Mouse (Mus musculus) limb, embryonic 14.5 days (tissue): ENCODE measurements around the gene Retnlg. TPM values are rescaled to one million over a fixed set of nuclear protein-coding genes. Genes with fewer than 3 reads are reported as not detected.

Source experiments
- ATAC-seq: fragments of 200-750 bp; cut with Nextera tagmentation; 2 replicates; pipeline ENCODE4 v1.8.0; 2017; ENCODE audit warnings: low read depth, moderate number of reproducible peaks, moderate TSS enrichment; ENCODE audit not compliant: low FRiP score
- DNase-seq: peaks from one replicate; pipeline ENCODE4 v3.0.0-alpha.2; 2015; ENCODE audit warnings: low spot score
- H3K27ac ChIP-seq: fragments of 300-500 bp; sonication (generic); replicated peaks from 2 replicates; pipeline ENCODE4 v1.5.1; 2014; ENCODE audit warnings: low read depth, mild to moderate bottlenecking, low read length, moderate library complexity, mixed read lengths
- H3K27me3 ChIP-seq: fragments of 300-500 bp; sonication (generic); 2 replicates; pipeline ENCODE4 v1.6.1; 2014; ENCODE audit warnings: low read length, mixed read lengths; ENCODE audit not compliant: control insufficient read depth, insufficient read depth
- H3K36me3 ChIP-seq: fragments of 300-500 bp; sonication (generic); 2 replicates; pipeline ENCODE4 v1.6.1; 2014; ENCODE audit warnings: mild to moderate bottlenecking, low read length, moderate library complexity, mixed read lengths; ENCODE audit not compliant: control insufficient read depth, insufficient read depth
- H3K4me1 ChIP-seq: fragments of 300-500 bp; sonication (generic); 2 replicates; pipeline ENCODE4 v1.6.1; 2014; ENCODE audit warnings: antibody characterized with exemption, low read length, mixed read lengths; ENCODE audit not compliant: control insufficient read depth, insufficient read depth
- H3K4me2 ChIP-seq: fragments of 300-500 bp; sonication (generic); replicated peaks from 2 replicates; pipeline ENCODE4 v1.6.1; 2014; ENCODE audit warnings: low read depth, mild to moderate bottlenecking, low read length, moderate library complexity; ENCODE audit not compliant: severe bottlenecking
- H3K4me3 ChIP-seq: fragments of 300-500 bp; sonication (generic); replicated peaks from 2 replicates; pipeline ENCODE4 v1.5.1; 2014; ENCODE audit warnings: low read length
- H3K9ac ChIP-seq: fragments of 300-500 bp; sonication (generic); 2 replicates; pipeline ENCODE4 v1.6.1; 2014; ENCODE audit warnings: mild to moderate bottlenecking, low read depth, low read length, moderate library complexity; ENCODE audit not compliant: severe bottlenecking
- H3K9me3 ChIP-seq: fragments of 300-500 bp; sonication (generic); 2 replicates; pipeline ENCODE4 v1.6.1; 2016; ENCODE audit warnings: low read length; ENCODE audit not compliant: control insufficient read depth
- POLR2A ChIP-seq: fragments of 200-500 bp; IDR thresholded peaks from 2 replicates; pipeline ENCODE4 v1.8.0; 2012; ENCODE audit warnings: inconsistent platforms, mild to moderate bottlenecking, moderate library complexity, borderline replicate concordance; ENCODE audit not compliant: insufficient read depth, insufficient read length; ENCODE audit errors: extremely low read depth
- WGBS: fragments of 180-500 bp; shearing (Covaris S2); extraction: QIAGEN DNeasy Blood & Tissue Kit; methylation state at CpG from one replicate; pipeline ENCODE4 v1.1.7; 2014; 5-methylcytosine and 5-hydroxymethylcytosine counted together
- polyA plus RNA-seq, 2 experiments: library from polyadenylated mRNA; depleted of rRNA in 1 of 2; stranded (reverse) in 1 of 2; unstranded in 1 of 2; fragments of >200 nt; fragmentation: Nextera tagmentation in 1 of 2; extraction: Ambion mirVana in 1 of 2; gene quantifications; 2 replicates each; pipeline versions ENCODE4 v1.2.1 to v1.2.3; 2012 to 2014

Retnlg gene
- polyA plus RNA-seq, 2 experiments: 0.24 TPM; not detected in 1

DNA sequence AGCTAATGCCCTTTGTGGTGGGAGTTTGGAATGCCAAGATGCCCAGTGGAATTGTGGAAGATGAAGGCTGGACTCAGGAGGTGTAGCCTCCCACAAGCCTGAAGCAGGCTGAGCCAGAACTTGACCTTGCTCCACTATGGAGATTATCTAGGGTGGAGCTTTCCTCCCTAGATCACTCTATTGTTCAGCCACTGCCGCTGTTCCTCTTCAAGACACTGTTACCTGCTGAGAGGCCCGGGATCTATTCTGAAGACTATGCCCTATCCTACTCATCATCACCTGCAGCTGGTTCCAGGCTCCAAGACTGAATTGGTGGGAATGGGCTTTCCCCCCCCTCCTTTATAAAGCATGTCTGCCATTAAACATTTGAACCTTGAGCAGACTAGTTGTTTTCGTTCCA lies 2.8 kb upstream of the Retnlg start:
- no peak overlapping the region for H3K9ac ChIP-seq
- no peak overlapping the region for H3K4me2 ChIP-seq
- no peak for TF ChIP-seq POLR2A
- no peaks in the 10 kb centered on the region for H3K27me3 ChIP-seq
- H3K4me1 ChIP-seq: no peaks in the 10 kb centered on the region
- ATAC-seq: no peak
- H3K36me3 ChIP-seq: no peaks in the 10 kb centered on the region
- H3K27ac ChIP-seq: no peak overlapping the region
- H3K4me3 ChIP-seq: no peak overlapping the region
- no peaks in the 10 kb centered on the region for H3K9me3 ChIP-seq
- WGBS: 65% methylated on average over 3 of the region's 3 CpGs
- no peak for DNase-seq

DNA sequence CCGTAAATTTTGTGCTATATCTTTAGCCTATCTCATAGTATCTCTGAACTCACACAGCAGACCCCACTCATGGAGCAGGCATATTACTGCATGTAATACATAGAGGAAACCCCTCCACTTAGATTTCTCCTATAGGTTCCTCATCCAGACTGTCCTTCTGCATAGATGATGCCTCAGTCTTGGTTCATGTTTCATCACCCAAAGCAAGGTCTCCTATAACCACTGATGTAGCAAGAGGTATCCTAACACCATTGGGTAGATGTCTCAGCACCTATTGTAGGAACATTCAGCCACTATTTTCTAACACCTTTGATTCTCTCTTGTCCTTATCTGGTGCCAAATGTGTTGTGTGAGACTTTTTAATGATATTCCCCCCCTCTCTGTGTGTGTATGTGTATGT lies 667 bp upstream of the Retnlg start:
- TF ChIP-seq POLR2A: no peak
- Histone ChIP-seq H3K4me3 (no peak overlapping the region), H3K27me3 (no peaks in the 10 kb centered on the region), H3K4me2 (no peak overlapping the region), H3K27ac (no peak overlapping the region), H3K9me3 (no peaks in the 10 kb centered on the region), H3K36me3 (no peaks in the 10 kb centered on the region), H3K9ac (no peak overlapping the region), H3K4me1 (no peaks in the 10 kb centered on the region)
- ATAC-seq: no peak
- no peak for DNase-seq
- 93% methylated on average over 1 of the region's 1 CpGs for WGBS

GRCm38 (mm10) chr16:48890733-48891132 lies 18.3 kb downstream of the Retnlg start:
- no peak overlapping the region for H3K9ac ChIP-seq
- ATAC-seq (no peak), DNase-seq (no peak)
- TF ChIP-seq POLR2A: no peak
- no peak overlapping the region for H3K4me2 ChIP-seq
- H3K27ac ChIP-seq: no peak overlapping the region
- WGBS: 58% methylated on average over 2 of the region's 2 CpGs
- H3K36me3 ChIP-seq: no peaks in the 10 kb centered on the region
- no peaks in the 10 kb centered on the region for H3K4me1 ChIP-seq
- H3K9me3 ChIP-seq: no peaks in the 10 kb centered on the region
- no peak overlapping the region for H3K4me3 ChIP-seq
- H3K27me3 ChIP-seq: no peaks in the 10 kb centered on the region

- H3K4me3 ChIP-seq: no peak overlapping the region
- ATAC-seq (no peak), DNase-seq (no peak)
- no peak overlapping the region for H3K9ac ChIP-seq
- 57% methylated on average over 1 of the region's 1 CpGs for WGBS
- no peak for TF ChIP-seq POLR2A
- H3K27me3 ChIP-seq: no peaks in the 10 kb centered on the region
- no peak overlapping the region for H3K4me2 ChIP-seq
- H3K9me3 ChIP-seq: no peaks in the 10 kb centered on the region
- H3K36me3 ChIP-seq: no peaks in the 10 kb centered on the region
- H3K27ac ChIP-seq: no peak overlapping the region
- no peaks in the 10 kb centered on the region for H3K4me1 ChIP-seq
Measured at GRCm38 (mm10) chr16:48899868-48900267, 27.4 kb downstream of the Retnlg start.

DNA sequence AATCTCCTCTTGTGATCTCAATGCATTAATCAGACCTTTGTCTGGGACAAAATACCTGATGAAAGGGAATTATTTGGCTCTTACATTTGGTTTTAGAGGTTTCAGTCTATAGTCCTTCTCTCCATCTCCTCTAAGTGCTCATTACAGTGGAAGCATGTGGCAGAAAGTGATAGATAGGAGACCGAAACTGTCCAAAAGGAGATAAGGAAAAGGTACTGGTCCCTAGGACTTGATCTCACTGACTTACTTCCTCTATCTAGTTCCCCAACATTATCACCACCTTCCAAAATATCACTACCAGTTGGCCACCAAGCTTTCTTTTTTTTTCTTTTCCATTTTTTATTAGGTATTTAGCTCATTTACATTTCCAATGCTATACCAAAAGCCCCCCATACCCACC lies 38.8 kb downstream of the Retnlg start:
- H3K27ac ChIP-seq: no peak overlapping the region
- H3K4me3 ChIP-seq: no peak overlapping the region
- H3K9me3 ChIP-seq: no peaks in the 10 kb centered on the region
- no peaks in the 10 kb centered on the region for H3K4me1 ChIP-seq
- ATAC-seq (no peak), DNase-seq (no peak)
- H3K27me3 ChIP-seq: no peaks in the 10 kb centered on the region
- 92% methylated on average over 1 of the region's 1 CpGs for WGBS
- TF ChIP-seq POLR2A: no peak
- no peak overlapping the region for H3K4me2 ChIP-seq
- no peak overlapping the region for H3K9ac ChIP-seq
- H3K36me3 ChIP-seq: no peaks in the 10 kb centered on the region

DNA sequence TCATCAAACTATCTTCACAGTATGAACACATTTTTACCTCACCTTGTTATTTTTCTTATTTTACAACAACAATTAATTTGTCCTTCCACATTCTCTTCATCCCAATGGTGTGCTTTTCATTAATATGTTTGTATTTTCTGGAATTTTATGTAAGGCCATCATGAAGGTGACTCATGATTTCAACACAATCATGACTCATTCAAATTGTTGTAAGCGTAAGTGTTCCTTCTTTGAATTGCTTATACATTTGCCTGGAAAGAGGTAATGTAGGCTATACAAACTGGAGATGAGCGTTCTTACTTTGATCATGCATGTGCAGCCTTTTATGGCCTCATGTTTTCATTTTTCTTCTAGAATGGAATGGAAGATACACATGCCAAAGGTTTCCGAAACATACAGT lies 40.8 kb downstream of the Retnlg start:
- no peaks in the 10 kb centered on the region for H3K27me3 ChIP-seq
- no peak overlapping the region for H3K4me3 ChIP-seq
- no peak overlapping the region for H3K27ac ChIP-seq
- no peak for TF ChIP-seq POLR2A
- 95% methylated on average over 3 of the region's 3 CpGs for WGBS
- no peaks in the 10 kb centered on the region for H3K9me3 ChIP-seq
- no peak overlapping the region for H3K4me2 ChIP-seq
- DNase-seq: no peak
- no peaks in the 10 kb centered on the region for H3K36me3 ChIP-seq
- no peak overlapping the region for H3K9ac ChIP-seq
- no peak for ATAC-seq
- H3K4me1 ChIP-seq: no peaks in the 10 kb centered on the region
